Mouse (Mus musculus) T-cell, adult 2 months (primary cell): ENCODE results near the gene Gm13212.
"Not testable (repeated sequence)": the region's sequence is repeated elsewhere in the genome, so short reads cannot be mapped to it uniquely, and the experiment has no call there.

Source experiments
- DNase-seq: peaks from one replicate; pipeline ENCODE4 v3.0.0; 2022; ENCODE audit warnings: low spot score

The Gm13212 gene

GRCm38 (mm10) chr4:145585078-145585477, at the start of gene Gm13212:
Gm13212 (plus strand) TSS chr4:145585166.
- peak; percentile 46 for DNase-seq

DNA sequence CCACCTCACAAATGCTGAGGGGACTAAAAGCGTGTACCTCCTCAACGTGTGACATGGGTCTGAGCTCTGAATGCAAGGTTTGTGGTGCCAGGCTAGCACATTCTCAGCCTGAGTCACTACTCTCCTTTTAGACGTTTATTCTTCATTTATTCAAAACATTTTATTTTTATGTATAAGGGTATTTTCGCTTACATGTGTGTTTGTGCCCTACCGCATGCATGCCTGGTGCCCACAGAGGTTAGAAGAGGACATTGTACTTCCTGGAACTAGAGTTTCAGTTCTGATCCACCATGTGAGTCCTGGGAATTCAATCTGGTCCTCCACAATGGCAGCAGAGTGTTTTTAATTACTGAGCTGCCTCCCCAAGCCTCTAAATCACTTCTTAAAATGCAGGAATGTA, 41.1 kb upstream of the Gm13212 start:
- not testable (repeated sequence) for DNase-seq

DNA sequence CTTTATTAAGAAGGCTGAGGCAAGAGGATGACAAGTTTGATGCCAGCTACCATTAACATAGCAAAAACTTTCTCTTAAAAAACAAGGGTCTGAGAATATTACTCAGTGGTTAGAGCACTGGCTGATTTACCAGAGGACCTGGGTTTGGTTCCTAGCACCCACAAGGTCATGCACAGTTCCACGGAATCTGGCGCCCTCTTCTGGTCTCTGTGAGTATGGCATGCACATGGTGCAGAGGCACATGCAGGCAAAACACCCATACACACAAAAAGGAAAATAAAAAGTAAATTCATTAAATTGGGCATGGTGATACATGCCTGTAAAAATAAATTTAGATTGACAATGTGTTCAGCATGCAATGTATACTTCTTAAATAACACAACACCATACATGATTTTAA, 39.9 kb upstream of the Gm13212 start:
- not testable (repeated sequence) for DNase-seq

DNA sequence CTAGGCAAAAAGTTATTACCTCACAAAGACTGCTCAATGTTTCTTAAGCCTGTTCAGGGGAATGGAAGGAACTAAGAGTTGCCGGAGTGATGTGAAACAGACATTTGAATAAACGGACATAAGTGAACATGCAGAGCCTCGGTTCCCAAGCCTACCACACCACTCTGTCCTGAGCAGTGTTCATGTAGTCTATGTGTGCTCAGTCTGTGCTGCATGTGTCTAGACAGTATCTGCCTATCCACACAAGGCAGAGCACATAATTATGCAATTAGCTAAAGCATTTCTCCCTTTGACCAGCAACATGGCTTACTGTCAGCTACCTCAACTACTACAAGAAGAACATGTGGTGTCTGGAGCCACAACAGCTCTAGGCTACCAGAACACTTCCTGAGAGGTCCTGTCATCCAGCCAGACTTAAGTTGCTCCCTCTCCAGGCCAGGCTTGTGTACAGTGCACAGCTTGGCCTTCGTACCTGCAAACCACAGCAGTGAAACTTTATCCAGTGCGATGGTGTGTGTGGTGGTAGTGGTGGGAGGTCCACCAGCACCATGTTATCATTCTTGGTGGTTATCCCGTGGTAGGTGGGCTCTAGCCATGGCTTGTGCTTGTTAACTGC, 39.1 kb upstream of the Gm13212 start:
- not testable (repeated sequence) for DNase-seq

- DNase-seq, result not testable (repeated sequence)
Observed at GRCm38 (mm10) chr4:145546477-145546876, 38.5 kb upstream of the Gm13212 start.

- DNase-seq, result no peak
Observed at GRCm38 (mm10) chr4:145556680-145557079, 28.3 kb upstream of the Gm13212 start.

DNA sequence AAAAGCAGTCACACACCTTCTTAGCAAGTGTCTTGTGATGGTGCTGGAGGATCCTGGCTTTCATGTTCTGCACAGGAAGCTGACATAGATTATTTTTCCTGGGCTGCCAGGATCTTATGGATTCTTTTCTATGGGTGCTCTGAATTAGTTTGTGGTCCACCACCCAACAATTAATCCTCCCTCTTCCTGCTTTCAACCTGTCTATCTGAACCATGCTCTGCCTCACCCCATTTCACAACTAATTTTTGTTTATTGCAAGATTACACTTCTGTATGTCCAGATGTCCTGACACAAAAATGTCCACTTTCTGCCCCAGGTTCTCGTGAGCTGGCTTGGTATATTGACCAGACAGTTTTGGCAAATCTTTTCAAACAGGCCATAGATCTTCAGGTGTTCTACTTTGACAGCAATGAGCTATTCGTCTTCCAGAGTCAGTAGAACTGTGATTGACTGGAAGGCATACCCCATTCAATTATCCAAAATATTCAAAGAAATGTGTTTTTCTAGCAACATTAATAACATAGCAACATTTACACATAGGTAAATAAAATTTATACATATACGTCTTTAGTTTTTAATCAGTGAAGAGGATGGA, 25.4 kb upstream of the Gm13212 start:
- no peak for DNase-seq

DNA sequence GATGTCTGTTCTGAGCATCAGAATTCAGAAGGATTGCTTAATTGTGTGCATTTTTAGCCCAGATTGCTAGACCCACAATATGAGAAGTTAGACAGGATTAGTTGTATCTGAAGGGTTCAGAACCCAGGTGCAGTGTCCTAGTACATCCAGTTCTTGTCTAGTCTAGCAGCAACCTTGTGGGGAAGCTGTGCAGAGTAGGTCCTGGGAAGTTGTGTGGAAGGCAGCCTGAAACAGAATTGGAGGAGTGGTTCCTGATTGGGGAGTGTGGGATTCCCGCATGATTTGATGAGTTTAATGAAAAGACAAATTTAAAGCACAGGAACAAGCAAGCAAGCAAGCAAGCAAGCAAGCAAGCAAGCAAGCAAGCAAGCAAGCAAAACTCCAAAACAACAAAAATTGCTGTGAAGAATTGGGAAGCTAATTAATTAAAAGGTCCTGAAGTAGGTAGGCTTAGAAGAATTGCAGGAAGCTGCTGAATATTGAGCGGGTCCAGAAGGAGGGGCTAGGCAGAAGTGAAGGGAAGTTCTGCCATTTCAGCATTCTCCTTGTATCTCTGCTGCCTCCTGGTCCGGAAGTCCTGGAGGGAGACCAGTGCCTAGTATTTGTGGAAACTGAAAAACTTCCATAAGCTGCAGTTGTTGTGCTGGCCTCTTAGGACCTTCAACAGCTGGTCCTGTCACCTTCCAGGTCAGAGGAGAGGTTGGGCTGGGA, 20.7 kb upstream of the Gm13212 start:
- no peak for DNase-seq

GRCm38 (mm10) chr4:145570461-145570860, 14.5 kb upstream of the Gm13212 start:
- DNase-seq, result not testable (repeated sequence)

- DNase-seq, result not testable (repeated sequence)
Observed at GRCm38 (mm10) chr4:145576623-145577022, 8.3 kb upstream of the Gm13212 start.

- DNase-seq, result not testable (repeated sequence)
Observed at GRCm38 (mm10) chr4:145580333-145580732, 4.6 kb upstream of the Gm13212 start.

DNA sequence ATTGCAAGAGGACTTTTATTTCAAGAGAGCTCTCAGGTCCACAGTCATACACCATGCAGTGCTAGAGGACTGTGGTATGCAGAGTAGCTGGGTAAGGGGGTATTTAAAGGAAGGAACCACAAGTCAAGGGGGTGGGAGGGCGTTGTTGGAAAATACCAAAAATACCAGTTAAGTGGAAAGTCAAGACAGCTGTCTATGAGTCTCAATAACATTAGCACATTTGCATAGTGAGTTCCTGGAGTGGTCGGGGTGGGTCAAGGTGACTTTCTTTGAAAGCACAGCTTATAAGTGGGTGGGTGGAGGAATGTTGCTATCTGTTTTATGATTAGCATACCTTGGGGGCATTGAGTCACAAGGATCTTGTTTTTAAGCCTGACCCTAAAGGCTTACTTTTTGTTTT, 1.1 kb downstream of the Gm13212 start:
- not testable (repeated sequence) for DNase-seq

DNA sequence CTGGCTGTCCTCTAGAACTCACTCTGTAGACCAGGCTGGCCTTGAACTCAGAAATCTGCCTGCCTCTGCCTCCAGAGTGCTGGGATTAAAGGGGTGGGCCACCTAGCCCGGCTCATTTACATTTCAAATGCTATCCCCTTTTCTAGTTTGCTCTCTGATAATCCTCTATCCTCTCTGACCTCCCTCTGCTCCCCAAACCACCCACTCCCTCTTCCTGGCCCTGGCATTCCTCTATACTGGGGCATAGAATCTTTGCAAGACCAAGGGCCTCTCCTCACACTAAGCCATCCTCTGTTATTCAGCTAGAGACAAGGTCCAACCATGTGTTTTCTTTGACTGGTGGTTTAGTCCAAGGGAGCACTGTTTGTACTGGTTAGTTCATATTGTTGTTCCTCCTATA, 9.2 kb downstream of the Gm13212 start:
- DNase-seq, result not testable (repeated sequence)

DNA sequence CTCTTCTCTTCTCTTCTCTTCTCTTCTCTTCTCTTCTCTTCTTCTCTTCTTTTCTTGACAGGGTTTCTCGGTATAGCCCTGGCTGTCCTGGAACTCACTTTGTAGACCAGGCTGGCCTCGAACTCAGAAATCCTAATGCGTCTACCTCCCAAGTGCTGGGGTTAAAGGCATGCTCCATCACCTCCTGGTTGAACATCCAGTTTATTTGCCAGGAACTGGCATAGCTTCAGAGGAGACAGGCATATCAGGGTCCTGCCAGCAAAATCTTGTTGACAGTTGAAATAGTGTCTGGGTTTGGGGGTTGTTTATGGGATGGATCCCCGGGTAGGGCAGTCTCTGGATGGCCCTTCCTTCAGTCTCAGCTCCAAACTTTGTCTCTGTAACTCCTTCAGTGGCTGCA, 9.8 kb downstream of the Gm13212 start:
- DNase-seq, result not testable (repeated sequence)

GRCm38 (mm10) chr4:145640416-145641185, 55.6 kb downstream of the Gm13212 start:
- not testable (repeated sequence) for DNase-seq

- DNase-seq, result not testable (repeated sequence)
Observed at GRCm38 (mm10) chr4:145670385-145670784, 85.4 kb downstream of the Gm13212 start, which contains the start of gene Zfp980. Zfp980 (plus strand) TSS chr4:145670685.

GRCm38 (mm10) chr4:145674286-145674780, 89.4 kb downstream of the Gm13212 start:
- DNase-seq, result not testable (repeated sequence)
